25 mouse cellular contexts compared by ENCODE assay signal in genomic region chr4:142049963-142050362, GRCm38 (mm10). TPM values are rescaled to one million over a fixed set of nuclear protein-coding genes. Genes with fewer than 3 reads are reported as not detected.
DNase-seq lines count a peak whose midpoint lies in the region; ATAC-seq and TF ChIP-seq lines count a peak whose summit lies in the region.
"Had no signal": no experiment of that assay in that cellular context is flagged by ENCODE, and none has a peak within 500 bp of the region (broad histone marks: within the 10 kb centered on the region; RNA-seq: fewer than 3 reads in every experiment).

No protein-coding gene starts in this region.

- no peaks in the 10 kb centered on the region for H3K27me3 ChIP-seq in lung, postnatal 0 days (replicated peaks; ENCODE audit: insufficient read depth, low read length)
- H3K27me3 ChIP-seq in liver, embryonic 15.5 days = no peaks in the 10 kb centered on the region; the same call in 1 of the 2 replicates
- H3K27me3 ChIP-seq: embryonic facial prominence, embryonic 15.5 days; heart, embryonic 12.5 days; limb, embryonic 13.5 days had no signal

- H3K36me3 ChIP-seq in lung, postnatal 0 days (ENCODE audit: insufficient read depth, low read length) = no peaks in the 10 kb centered on the region
- no peaks in the 10 kb centered on the region for H3K36me3 ChIP-seq in liver, embryonic 15.5 days (replicated peaks)
- H3K36me3 ChIP-seq: embryonic facial prominence, embryonic 15.5 days; forebrain, embryonic 10.5 days; heart, embryonic 12.5 days; hindbrain, embryonic 13.5 days; limb, embryonic 13.5 days; midbrain, embryonic 10.5 days had no signal

- H3K27ac ChIP-seq in lung, postnatal 0 days (ENCODE audit: low read length) = no peak overlapping the region
- 0 out of 2 replicates have a peak overlapping the region, but pooled peaks have one; percentile 2 for H3K27ac ChIP-seq in liver, embryonic 15.5 days (replicated peaks)
- no peak overlapping the region for H3K27ac ChIP-seq in left cerebral cortex, adult 2 months
- H3K27ac ChIP-seq: embryonic facial prominence, embryonic 15.5 days; forebrain, embryonic 10.5 days; hindbrain, embryonic 13.5 days; limb, embryonic 13.5 days; macrophage; midbrain, embryonic 10.5 days had no signal

- H3K4me2 ChIP-seq in lung, postnatal 0 days (replicated peaks; ENCODE audit: low read depth, low read length) = no peak overlapping the region
- no peak overlapping the region for H3K4me2 ChIP-seq in liver, embryonic 15.5 days
- H3K4me2 ChIP-seq: embryonic facial prominence, embryonic 15.5 days; heart, embryonic 12.5 days; hindbrain, embryonic 13.5 days; limb, embryonic 13.5 days; lung, embryonic 14.5 days had no signal

- WGBS in lung, postnatal 0 days = 89% methylated on average over 5 of the region's 5 CpGs
- WGBS in liver, embryonic 15.5 days (ENCODE audit: insufficient replicate concordance) = 77% methylated on average over 5 of the region's 5 CpGs

- H3K9me3 ChIP-seq in lung, postnatal 0 days (ENCODE audit: low read length) = no peaks in the 10 kb centered on the region
- H3K9me3 ChIP-seq in liver, embryonic 15.5 days (replicated peaks) = no peaks in the 10 kb centered on the region
- H3K9me3 ChIP-seq: embryonic facial prominence, embryonic 15.5 days; forebrain, embryonic 10.5 days; heart, embryonic 12.5 days; hindbrain, embryonic 13.5 days; limb, embryonic 13.5 days; midbrain, embryonic 10.5 days had no signal

- no peak overlapping the region for H3K9ac ChIP-seq in lung, postnatal 0 days (replicated peaks; ENCODE audit: low read depth)
- no peak overlapping the region for H3K9ac ChIP-seq in liver, embryonic 15.5 days
- H3K9ac ChIP-seq: embryonic facial prominence, embryonic 15.5 days; heart, embryonic 12.5 days; hindbrain, embryonic 13.5 days; limb, embryonic 13.5 days; lung, embryonic 14.5 days had no signal

- no peak for TF ChIP-seq EP300 in lung, postnatal 0 days (IDR thresholded peaks at IDR 0.05)

- H3K4me3 ChIP-seq in lung, postnatal 0 days (ENCODE audit: low read depth, low read length) = no peak overlapping the region
- H3K4me3 ChIP-seq in liver, embryonic 15.5 days (replicated peaks) = no peak overlapping the region
- H3K4me3 ChIP-seq in left cerebral cortex, adult 2 months = no peak overlapping the region
- H3K4me3 ChIP-seq: embryonic facial prominence, embryonic 15.5 days; forebrain, embryonic 10.5 days; heart, embryonic 12.5 days; hindbrain, embryonic 13.5 days; limb, embryonic 13.5 days; midbrain, embryonic 10.5 days had no signal

- no peaks in the 10 kb centered on the region for H3K4me1 ChIP-seq in lung, postnatal 0 days (ENCODE audit: insufficient read depth, low read depth, low read length)
- H3K4me1 ChIP-seq in liver, embryonic 15.5 days (replicated peaks) = peaks cover 84% of the 10 kb centered on the region

- no peak for ATAC-seq in lung, postnatal 0 days
- no peak for ATAC-seq in liver, embryonic 15.5 days (ENCODE audit: insufficient read depth)
- ATAC-seq: inflammation-experienced regulatory T-cells, adult 6 months had no signal

- TF ChIP-seq CTCF in lung, postnatal 0 days (IDR thresholded peaks at IDR 0.05) = 0 out of 2 replicates have a peak, but pooled peaks have one; percentile 14
- no peak; the same call in 1 of the 2 replicates for TF ChIP-seq CTCF in left cerebral cortex, adult 2 months (IDR thresholded peaks at IDR 0.05)

- intact Hi-C loops in left cerebral cortex, adult 2 months (cut with DNase I) = no loop called here

- DNase-seq in kidney, adult 9 months = peak; percentile 10
- DNase-seq in kidney, postnatal 4 days = no peak
- no peak for DNase-seq in lung, postnatal 0 days (ENCODE audit: low spot score)
- no peak for DNase-seq in lung, postnatal 25 days (ENCODE audit: low spot score)
- no peak for DNase-seq in frontal cortex, postnatal 14 days (ENCODE audit: low spot score in 2 of 2)
- no peak for DNase-seq in left cerebral cortex, adult 2 months (ENCODE audit: extremely low spot score in 1 of 2, low spot score in 2 of 2)
- DNase-seq: adrenal gland, postnatal 10 days; B cell, adult 2 months; cerebellum, postnatal 10 days; embryo, embryonic 11 days; heart, postnatal 14 days; layer of hippocampus, adult 9-11 months; lung, embryonic 14.5 days; right cerebral cortex, postnatal 25 days had no signal

RNA-seq across cellular contexts. Expression of gene Tmem51, which starts 34.1 kb away (rescaled TPM):
- polyA plus RNA-seq in lung, postnatal 0 days (2015; fragmentation: Nextera tagmentation; extraction: Ambion mirVana) = 18.9 and 22.1 TPM in 2 replicates
- 16.2 and 17.6 TPM in 2 replicates for polyA plus RNA-seq in liver, embryonic 15.5 days (2015; fragmentation: Nextera tagmentation; extraction: Ambion mirVana)
- total RNA-seq in left cerebral cortex, adult 2 months (2021) = 1 to 10 TPM; 4.9 to 5.6 TPM

RNA-seq across cellular contexts. Expression of gene Fhad1, which starts 35.1 kb away (rescaled TPM):
- 6.5 and 8.3 TPM in 2 replicates for polyA plus RNA-seq in lung, postnatal 0 days (2015; fragmentation: Nextera tagmentation; extraction: Ambion mirVana)
- 0.24 TPM in 1 of 2 replicates, not detected in the other for polyA plus RNA-seq in liver, embryonic 15.5 days (2015; fragmentation: Nextera tagmentation; extraction: Ambion mirVana)
- total RNA-seq in left cerebral cortex, adult 2 months (2021) = 1 to 10 TPM; 9.0 to 9.2 TPM
- total RNA-seq: gastrocnemius, adult 8-10 months; granulocyte monocyte progenitor cell, adult 5-6 weeks had no signal
